Mouse (Mus musculus) yolk sac, embryonic 10.5 days (tissue): Measurements from ENCODE around the gene Traf6.
A peak's percentile ranks its signal among the peaks of the same experiment; 100 is the strongest.

Source experiments
- DNase-seq: peaks from one replicate; pipeline ENCODE4 v3.0.0-alpha.2; 2017; ENCODE audit warnings: low spot score

The Traf6 gene

GRCm38 (mm10) chr2:101678236-101679021 lies at the start of gene Traf6:
TSS of gene Traf6 (plus strand) at chr2:101678429.
- peak; percentile 86 for DNase-seq

GRCm38 (mm10) chr2:101638979-101639839 lies 39.0 kb upstream of the Traf6 start:
- no peak for DNase-seq

- DNase-seq = no peak
Measured at GRCm38 (mm10) chr2:101639840-101640350, 38.3 kb upstream of the Traf6 start.

- no peak for DNase-seq
Measured at GRCm38 (mm10) chr2:101645841-101646240, 32.4 kb upstream of the Traf6 start.

- DNase-seq = no peak
Measured at GRCm38 (mm10) chr2:101648361-101648760, 29.9 kb upstream of the Traf6 start.

- no peak for DNase-seq
Measured at GRCm38 (mm10) chr2:101649114-101649671, 29.0 kb upstream of the Traf6 start, which contains the start of the genes Rag1 and B230118H07Rik. TSS of gene Rag1 (minus strand) at chr2:101649501. TSS of gene B230118H07Rik (minus strand) at chr2:101649532.

- no peak for DNase-seq
Measured at GRCm38 (mm10) chr2:101650446-101650845, 27.8 kb upstream of the Traf6 start.

- DNase-seq = peak; percentile 6
Measured at GRCm38 (mm10) chr2:101652204-101652920, 25.9 kb upstream of the Traf6 start.

GRCm38 (mm10) chr2:101652921-101653597 lies 25.2 kb upstream of the Traf6 start:
- DNase-seq = peak; percentile 21

- no peak for DNase-seq
Measured at GRCm38 (mm10) chr2:101660536-101660935, 17.7 kb upstream of the Traf6 start.

- DNase-seq = peak; percentile 43
Measured at GRCm38 (mm10) chr2:101665058-101665702, 13.0 kb upstream of the Traf6 start.

- no peak for DNase-seq
Measured at GRCm38 (mm10) chr2:101665703-101666092, 12.5 kb upstream of the Traf6 start.

- DNase-seq = no peak
Measured at GRCm38 (mm10) chr2:101668751-101669150, 9.5 kb upstream of the Traf6 start.

GRCm38 (mm10) chr2:101673547-101673946 lies 4.7 kb upstream of the Traf6 start:
- DNase-seq = no peak

GRCm38 (mm10) chr2:101679164-101679784 lies 1.0 kb downstream of the Traf6 start:
- DNase-seq = peak; percentile 5

- no peak for DNase-seq
Measured at GRCm38 (mm10) chr2:101684421-101684820, 6.2 kb downstream of the Traf6 start.

GRCm38 (mm10) chr2:101688011-101688410 lies 9.8 kb downstream of the Traf6 start:
- DNase-seq = no peak

GRCm38 (mm10) chr2:101690252-101690827 lies 12.1 kb downstream of the Traf6 start:
- no peak for DNase-seq

- DNase-seq = no peak
Measured at GRCm38 (mm10) chr2:101693043-101693442, 14.8 kb downstream of the Traf6 start.
